Mouse (Mus musculus) liver, postnatal 0 days (tissue): ENCODE measurements around the gene Slc2a9.

Experiments
- CTCF ChIP-seq: sonication (generic); IDR thresholded peaks from 2 replicates; pipeline ENCODE4 v1.5.1; 2016; ENCODE audit warnings: antibody characterized with exemption, low read depth
- EP300 ChIP-seq: IDR thresholded peaks from 2 replicates; pipeline ENCODE4 v1.6.1; 2016; ENCODE audit warnings: antibody characterized with exemption, low read depth, mild to moderate bottlenecking

GRCm38 (mm10) chr5:38502992-38503391 lies at the start of gene Slc2a9:
- TF ChIP-seq CTCF (no peak), EP300 (no peak)
